Mouse (Mus musculus) brain, embryonic 14.5 days (tissue): ENCODE measurements around the gene Dixdc1. TPM values are rescaled to one million over a fixed set of nuclear protein-coding genes. Genes with fewer than 3 reads are reported as not detected.

Experiments
- DNase-seq: peaks from one replicate; pipeline ENCODE4 v3.0.0-alpha.2; 2011; ENCODE audit warnings: low read depth
- CTCF ChIP-seq: fragments of 200-500 bp; IDR thresholded peaks from 2 replicates; pipeline ENCODE4 v1.5.1; 2012; ENCODE audit warnings: inconsistent platforms, mild to moderate bottlenecking, moderate library complexity, borderline replicate concordance; ENCODE audit not compliant: insufficient read depth, insufficient read length; ENCODE audit errors: extremely low read depth
- POLR2A ChIP-seq: fragments of 200-500 bp; IDR thresholded peaks from 2 replicates; pipeline ENCODE4 v1.6.1; 2012; ENCODE audit warnings: mild to moderate bottlenecking, inconsistent platforms, borderline replicate concordance; ENCODE audit not compliant: poor library complexity, insufficient read depth, insufficient read length, severe bottlenecking; ENCODE audit errors: extremely low read depth
- polyA plus RNA-seq: library from polyadenylated mRNA; depleted of rRNA; stranded (reverse); fragments of >200 nt; gene quantifications from 2 replicates; pipeline ENCODE4 v1.2.3, GENCODE M21; 2012; rRNA removed

Gene Dixdc1
- 29.9 and 40.6 TPM in 2 replicates for polyA plus RNA-seq

GRCm38 (mm10) chr9:50738914-50739870 lies at the start of gene Dixdc1:
Gene Dixdc1 (minus strand): TSS chr9:50739517.
- TF ChIP-seq POLR2A (no peak), CTCF (no peak)
- DNase-seq = peak; percentile 94

GRCm38 (mm10) chr9:50782155-50782554 lies 42.8 kb upstream of the Dixdc1 start:
- DNase-seq = peak; percentile 24

GRCm38 (mm10) chr9:50776162-50776760 lies 36.9 kb upstream of the Dixdc1 start:
- DNase-seq = no peak
- TF ChIP-seq POLR2A (no peak), CTCF (no peak)

More at GRCm38 (mm10) chr9:50782155-50782554, 42.8 kb upstream of the Dixdc1 start:
- TF ChIP-seq POLR2A (no peak), CTCF (peak; percentile 51; the same call in 1 of the 2 replicates)

GRCm38 (mm10) chr9:50775662-50776126 lies 36.4 kb upstream of the Dixdc1 start:
- peak; percentile 57 for DNase-seq
- TF ChIP-seq CTCF (no peak), POLR2A (no peak)

- peak; percentile 95 for DNase-seq
- TF ChIP-seq POLR2A (0 out of 2 replicates have a peak, but pooled peaks have one; percentile 28), CTCF (no peak)
Observed at GRCm38 (mm10) chr9:50774991-50775612, 35.8 kb upstream of the Dixdc1 start, which contains the start of the genes Alg9 and 1110032A03Rik. Gene Alg9 (plus strand): TSS chr9:50775019. Gene 1110032A03Rik (minus strand): TSS chr9:50775520.

- no peak for TF ChIP-seq POLR2A
- TF ChIP-seq CTCF = no peak
- DNase-seq = no peak
Observed at GRCm38 (mm10) chr9:50774026-50774462, 34.7 kb upstream of the Dixdc1 start.

GRCm38 (mm10) chr9:50770011-50770410 lies 30.7 kb upstream of the Dixdc1 start:
- TF ChIP-seq POLR2A = no peak
- TF ChIP-seq CTCF = no peak

GRCm38 (mm10) chr9:50768107-50769002 lies 29.0 kb upstream of the Dixdc1 start, which contains the start of gene Fdxacb1:
Gene Fdxacb1 (plus strand): TSS chr9:50768236.
- TF ChIP-seq POLR2A (peak; percentile 52; the same call in 1 of the 2 replicates), CTCF (peak; percentile 68)
- peak; percentile 100 for DNase-seq

More at GRCm38 (mm10) chr9:50770011-50770410, 30.7 kb upstream of the Dixdc1 start:
- DNase-seq = no peak

- DNase-seq = no peak
- TF ChIP-seq POLR2A (no peak), CTCF (no peak)
Observed at GRCm38 (mm10) chr9:50767531-50768106, 28.3 kb upstream of the Dixdc1 start.
